Mouse (Mus musculus): ENCODE results near the gene Msmo1. TPM values are rescaled to one million over a fixed set of nuclear protein-coding genes. Genes with fewer than 3 reads are reported as not detected.
A peak's percentile ranks its signal among the peaks of the same experiment; 100 is the strongest.

Msmo1 gene
- polyA plus RNA-seq, 1 experiment from 2014 or later: 80.8 TPM

GRCm38 (mm10) chr8:64762751-64763150 lies 29.2 kb upstream of the Msmo1 start:
- H3K9me3 ChIP-seq (ENCODE audit: control insufficient read depth, low read length): no peaks in the 10 kb centered on the region
- H3K9ac ChIP-seq (ENCODE audit: low read depth, low read length): no peak overlapping the region
- no peaks in the 10 kb centered on the region for H3K27me3 ChIP-seq (replicated peaks; ENCODE audit: control insufficient read depth, insufficient read depth, low read length)
- H3K4me3 ChIP-seq (ENCODE audit: low read depth, low read length): no peak overlapping the region
- DNase-seq (ENCODE audit: low spot score) (no peak), ATAC-seq (ENCODE audit: low read depth) (no peak)
- no peak overlapping the region for H3K27ac ChIP-seq (replicated peaks; ENCODE audit: low read depth, low read length)
- no peak overlapping the region for H3K4me2 ChIP-seq (ENCODE audit: low read depth, low read length)
- 77% methylated on average over 1 of the region's 1 CpGs for WGBS
- peaks cover 11% of the 10 kb centered on the region; the same call in 1 of the 2 replicates for H3K36me3 ChIP-seq (ENCODE audit: control insufficient read depth, insufficient read depth, low read length)
- H3K4me1 ChIP-seq (ENCODE audit: control insufficient read depth, insufficient read depth, low read length): no peaks in the 10 kb centered on the region

- no peaks in the 10 kb centered on the region for H3K9me3 ChIP-seq (ENCODE audit: control insufficient read depth, low read length)
- no peak overlapping the region for H3K4me3 ChIP-seq (ENCODE audit: low read depth, low read length)
- peaks cover 12% of the 10 kb centered on the region; the same call in 1 of the 2 replicates for H3K36me3 ChIP-seq (ENCODE audit: control insufficient read depth, insufficient read depth, low read length)
- H3K27ac ChIP-seq (replicated peaks; ENCODE audit: low read depth, low read length): no peak overlapping the region
- WGBS: 86% methylated on average over 8 of the region's 8 CpGs
- no peaks in the 10 kb centered on the region for H3K4me1 ChIP-seq (ENCODE audit: control insufficient read depth, insufficient read depth, low read length)
- no peak overlapping the region for H3K9ac ChIP-seq (ENCODE audit: low read depth, low read length)
- H3K4me2 ChIP-seq (ENCODE audit: low read depth, low read length): no peak overlapping the region
- H3K27me3 ChIP-seq (replicated peaks; ENCODE audit: control insufficient read depth, insufficient read depth, low read length): no peaks in the 10 kb centered on the region
- DNase-seq (ENCODE audit: low spot score): peak; percentile 11
- no peak for ATAC-seq (ENCODE audit: low read depth)
Measured at GRCm38 (mm10) chr8:64761430-64761829, 27.8 kb upstream of the Msmo1 start.

GRCm38 (mm10) chr8:64757956-64758355 lies 24.4 kb upstream of the Msmo1 start:
- no peaks in the 10 kb centered on the region for H3K4me1 ChIP-seq (ENCODE audit: control insufficient read depth, insufficient read depth, low read length)
- no peak overlapping the region for H3K9ac ChIP-seq (ENCODE audit: low read depth, low read length)
- WGBS: 91% methylated on average over 15 of the region's 15 CpGs
- peaks cover 23% of the 10 kb centered on the region for H3K36me3 ChIP-seq (ENCODE audit: control insufficient read depth, insufficient read depth, low read length)
- DNase-seq (ENCODE audit: low spot score) (no peak), ATAC-seq (ENCODE audit: low read depth) (no peak)
- no peak overlapping the region for H3K27ac ChIP-seq (replicated peaks; ENCODE audit: low read depth, low read length)
- H3K9me3 ChIP-seq (ENCODE audit: control insufficient read depth, low read length): no peaks in the 10 kb centered on the region
- H3K27me3 ChIP-seq (replicated peaks; ENCODE audit: control insufficient read depth, insufficient read depth, low read length): no peaks in the 10 kb centered on the region
- H3K4me2 ChIP-seq (ENCODE audit: low read depth, low read length): no peak overlapping the region
- no peak overlapping the region for H3K4me3 ChIP-seq (ENCODE audit: low read depth, low read length)

GRCm38 (mm10) chr8:64746215-64747058 lies 12.8 kb upstream of the Msmo1 start:
- DNase-seq (ENCODE audit: low spot score) (no peak), ATAC-seq (ENCODE audit: low read depth) (no peak)
- no peak overlapping the region for H3K9ac ChIP-seq (ENCODE audit: low read depth, low read length)
- no peak overlapping the region for H3K4me3 ChIP-seq (ENCODE audit: low read depth, low read length)
- no peaks in the 10 kb centered on the region for H3K9me3 ChIP-seq (ENCODE audit: control insufficient read depth, low read length)
- H3K4me1 ChIP-seq (ENCODE audit: control insufficient read depth, insufficient read depth, low read length): no peaks in the 10 kb centered on the region
- H3K27ac ChIP-seq (replicated peaks; ENCODE audit: low read depth, low read length): no peak overlapping the region
- no peaks in the 10 kb centered on the region for H3K27me3 ChIP-seq (replicated peaks; ENCODE audit: control insufficient read depth, insufficient read depth, low read length)
- no peak overlapping the region for H3K4me2 ChIP-seq (ENCODE audit: low read depth, low read length)
- peaks cover 17% of the 10 kb centered on the region for H3K36me3 ChIP-seq (ENCODE audit: control insufficient read depth, insufficient read depth, low read length)
- 85% methylated on average over 10 of the region's 10 CpGs for WGBS

- Histone ChIP-seq H3K9me3 (ENCODE audit: control insufficient read depth, low read length) (no peaks in the 10 kb centered on the region), H3K27me3 (replicated peaks; ENCODE audit: control insufficient read depth, insufficient read depth, low read length) (no peaks in the 10 kb centered on the region), H3K27ac (replicated peaks; ENCODE audit: low read depth, low read length) (no peak overlapping the region), H3K4me2 (ENCODE audit: low read depth, low read length) (no peak overlapping the region), H3K36me3 (ENCODE audit: control insufficient read depth, insufficient read depth, low read length) (no peaks in the 10 kb centered on the region), H3K4me1 (ENCODE audit: control insufficient read depth, insufficient read depth, low read length) (no peaks in the 10 kb centered on the region), H3K4me3 (ENCODE audit: low read depth, low read length) (no peak overlapping the region), H3K9ac (ENCODE audit: low read depth, low read length) (no peak overlapping the region)
- DNase-seq (ENCODE audit: low spot score) (no peak), ATAC-seq (ENCODE audit: low read depth) (no peak)
- WGBS: 90% methylated on average over 13 of the region's 13 CpGs
Measured at GRCm38 (mm10) chr8:64740547-64741211, 7.1 kb upstream of the Msmo1 start.

GRCm38 (mm10) chr8:64738916-64739315 lies 5.3 kb upstream of the Msmo1 start:
- peak; percentile 4 for DNase-seq (ENCODE audit: low spot score)
- Histone ChIP-seq H3K9ac (ENCODE audit: low read depth, low read length) (no peak overlapping the region), H3K36me3 (ENCODE audit: control insufficient read depth, insufficient read depth, low read length) (no peaks in the 10 kb centered on the region), H3K4me3 (ENCODE audit: low read depth, low read length) (no peak overlapping the region), H3K4me1 (ENCODE audit: control insufficient read depth, insufficient read depth, low read length) (no peaks in the 10 kb centered on the region), H3K9me3 (ENCODE audit: control insufficient read depth, low read length) (no peaks in the 10 kb centered on the region), H3K27ac (replicated peaks; ENCODE audit: low read depth, low read length) (no peak overlapping the region), H3K27me3 (replicated peaks; ENCODE audit: control insufficient read depth, insufficient read depth, low read length) (no peaks in the 10 kb centered on the region), H3K4me2 (ENCODE audit: low read depth, low read length) (no peak overlapping the region)
- no peak for ATAC-seq (ENCODE audit: low read depth)
- 63% methylated on average over 1 of the region's 1 CpGs for WGBS

- Histone ChIP-seq H3K4me2 (ENCODE audit: low read depth, low read length) (no peak overlapping the region), H3K27ac (replicated peaks; ENCODE audit: low read depth, low read length) (no peak overlapping the region), H3K9ac (ENCODE audit: low read depth, low read length) (no peak overlapping the region), H3K9me3 (ENCODE audit: control insufficient read depth, low read length) (no peaks in the 10 kb centered on the region), H3K27me3 (replicated peaks; ENCODE audit: control insufficient read depth, insufficient read depth, low read length) (no peaks in the 10 kb centered on the region), H3K4me1 (ENCODE audit: control insufficient read depth, insufficient read depth, low read length) (no peaks in the 10 kb centered on the region), H3K4me3 (ENCODE audit: low read depth, low read length) (no peak overlapping the region), H3K36me3 (ENCODE audit: control insufficient read depth, insufficient read depth, low read length) (no peaks in the 10 kb centered on the region)
- 65% methylated on average over 3 of the region's 3 CpGs for WGBS
- no peak for ATAC-seq (ENCODE audit: low read depth)
- no peak for DNase-seq (ENCODE audit: low spot score)
Measured at GRCm38 (mm10) chr8:64736767-64737323, 3.3 kb upstream of the Msmo1 start.

- WGBS: 79% methylated on average over 8 of the region's 8 CpGs
- DNase-seq (ENCODE audit: low spot score) (no peak), ATAC-seq (ENCODE audit: low read depth) (no peak)
- no peak overlapping the region for H3K4me3 ChIP-seq (ENCODE audit: low read depth, low read length)
- no peak overlapping the region for H3K4me2 ChIP-seq (ENCODE audit: low read depth, low read length)
- H3K4me1 ChIP-seq (ENCODE audit: control insufficient read depth, insufficient read depth, low read length): no peaks in the 10 kb centered on the region
- no peaks in the 10 kb centered on the region for H3K9me3 ChIP-seq (ENCODE audit: control insufficient read depth, low read length)
- H3K27me3 ChIP-seq (replicated peaks; ENCODE audit: control insufficient read depth, insufficient read depth, low read length): no peaks in the 10 kb centered on the region
- H3K27ac ChIP-seq (replicated peaks; ENCODE audit: low read depth, low read length): no peak overlapping the region
- peaks cover 8% of the 10 kb centered on the region for H3K36me3 ChIP-seq (ENCODE audit: control insufficient read depth, insufficient read depth, low read length)
- H3K9ac ChIP-seq (ENCODE audit: low read depth, low read length): no peak overlapping the region
Measured at GRCm38 (mm10) chr8:64735161-64735560, 1.6 kb upstream of the Msmo1 start.
